Mouse (Mus musculus) bone marrow, adult 2 months (tissue): ENCODE measurements around the gene Gtf2a2.

Experiments
- CTCF ChIP-seq: fragments of 200-500 bp; IDR thresholded peaks from 2 replicates; pipeline ENCODE4 v1.5.1; 2011; ENCODE audit warnings: low read length, control low read depth; ENCODE audit not compliant: control insufficient read depth, insufficient read depth
- POLR2A ChIP-seq: fragments of 200-500 bp; IDR thresholded peaks from 2 replicates; pipeline ENCODE4 v1.6.1; 2011; ENCODE audit warnings: low read depth, mild to moderate bottlenecking, control low read depth, low read length, borderline replicate concordance; ENCODE audit not compliant: control insufficient read depth

GRCm38 (mm10) chr9:70042137-70042536, 29.8 kb downstream of the Gtf2a2 start:
- TF ChIP-seq POLR2A (no peak), CTCF (no peak)
